Mouse (Mus musculus): ENCODE measurements around the gene Lpar1. TPM values are rescaled to one million over a fixed set of nuclear protein-coding genes. Genes with fewer than 3 reads are reported as not detected.

The Lpar1 gene
- polyA plus RNA-seq, 1 experiment from 2014 or later, result 51.9 TPM

Other genes starting within 250 kb of the Lpar1 start
- gene Olfr267, start 233.8 kb upstream of the Lpar1 start, polyA plus RNA-seq (2014; fragmentation: Nextera tagmentation; extraction: Ambion mirVana), result 0.06 and 0.18 TPM in 2 replicates

All from hindbrain, embryonic 11.5 days (tissue).